Mouse (Mus musculus): Measurements from ENCODE around the gene Mettl6. TPM values are rescaled to one million over a fixed set of nuclear protein-coding genes. Genes with fewer than 3 reads are reported as not detected.

Gene Mettl6
- polyA plus RNA-seq, 1 experiment from 2014 or later: 67.7 TPM

DNA sequence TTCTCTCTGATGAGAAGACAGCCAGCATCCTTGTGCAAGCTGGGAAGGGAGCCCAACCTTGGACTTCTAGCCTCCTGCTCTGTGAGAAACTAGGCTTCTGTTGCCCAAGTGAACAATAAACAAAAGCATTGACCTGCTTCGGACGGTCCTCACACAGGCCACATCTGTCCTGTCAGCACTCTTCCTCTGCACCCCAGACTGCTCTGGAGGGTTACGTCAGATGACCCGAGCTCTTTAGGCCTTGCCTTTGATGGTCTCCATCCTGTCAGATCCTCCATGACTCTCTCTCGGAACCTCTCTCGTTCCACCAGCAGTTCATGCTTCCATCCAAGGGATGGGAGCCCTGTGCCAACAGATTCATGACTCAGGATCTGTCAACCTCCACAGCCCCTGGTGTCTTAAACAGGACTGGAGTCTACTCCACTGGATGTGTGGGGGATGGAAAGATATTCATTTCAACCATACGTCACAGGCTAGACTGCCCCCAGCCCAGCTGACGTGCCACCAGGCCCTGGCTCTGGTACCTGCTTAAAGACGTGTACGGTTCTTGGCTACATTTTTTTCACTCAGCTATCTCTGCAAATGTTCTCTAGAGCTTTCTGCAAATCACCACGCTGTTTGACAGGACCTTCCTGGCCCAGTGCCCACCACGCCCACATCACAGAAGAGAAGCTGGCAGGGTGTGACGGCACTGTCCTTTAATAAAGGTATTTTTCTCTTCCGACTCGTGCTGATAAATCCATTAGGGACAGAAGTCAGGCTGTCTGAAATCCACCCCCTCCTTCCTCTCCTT lies 66.4 kb downstream of the Mettl6 start:
- peaks cover 33% of the 10 kb centered on the region for H3K36me3 ChIP-seq (ENCODE audit: poor library complexity, severe bottlenecking)
- H3K4me1 ChIP-seq: peaks cover 23% of the 10 kb centered on the region
- ATAC-seq: no peak
- no peak overlapping the region for H3K27ac ChIP-seq
- no peaks in the 10 kb centered on the region for H3K27me3 ChIP-seq
- H3K4me2 ChIP-seq: no peak overlapping the region
- 75% methylated on average over 15 of the region's 15 CpGs for WGBS
- H3K4me3 ChIP-seq: no peak overlapping the region
- H3K9me3 ChIP-seq (replicated peaks): no peaks in the 10 kb centered on the region
- no peak overlapping the region for H3K9ac ChIP-seq

Other genes starting within 250 kb of the Mettl6 start
- 13.2 and 14.7 TPM in 2 replicates for gene Phf7, start 243.7 kb downstream of the Mettl6 start, polyA plus RNA-seq (2015; fragmentation: Nextera tagmentation; extraction: Ambion mirVana)
- gene Bap1, start 243.6 kb downstream of the Mettl6 start, polyA plus RNA-seq (2015; fragmentation: Nextera tagmentation; extraction: Ambion mirVana): 128 and 139 TPM in 2 replicates
- gene Dnah1, start 171.1 kb downstream of the Mettl6 start, polyA plus RNA-seq (2015; fragmentation: Nextera tagmentation; extraction: Ambion mirVana): 3.8 and 5.1 TPM in 2 replicates
- 44.2 and 48.7 TPM in 2 replicates for gene Capn7, start 158.4 kb downstream of the Mettl6 start, polyA plus RNA-seq (2015; fragmentation: Nextera tagmentation; extraction: Ambion mirVana)
- gene Sh3bp5, start 59.0 kb downstream of the Mettl6 start, polyA plus RNA-seq (2015; fragmentation: Nextera tagmentation; extraction: Ambion mirVana): 66.9 and 75.0 TPM in 2 replicates
- 13.9 and 14.4 TPM in 2 replicates for gene Eaf1, start 641 bp downstream of the Mettl6 start, polyA plus RNA-seq (2015; fragmentation: Nextera tagmentation; extraction: Ambion mirVana)
- gene Colq, start 96.3 kb upstream of the Mettl6 start, polyA plus RNA-seq (2015; fragmentation: Nextera tagmentation; extraction: Ambion mirVana): not detected in 2 replicates
- gene Gm49387, start 145.8 kb upstream of the Mettl6 start, polyA plus RNA-seq (2015; fragmentation: Nextera tagmentation; extraction: Ambion mirVana): not detected in 2 replicates
- 12.5 and 12.7 TPM in 2 replicates for gene Btd, start 146.0 kb upstream of the Mettl6 start, polyA plus RNA-seq (2015; fragmentation: Nextera tagmentation; extraction: Ambion mirVana)
- 7.7 and 8.9 TPM in 2 replicates for gene Hacl1, start 146.2 kb upstream of the Mettl6 start, polyA plus RNA-seq (2015; fragmentation: Nextera tagmentation; extraction: Ambion mirVana)